Mouse (Mus musculus) midbrain, embryonic 11.5 days (tissue): ENCODE data around the gene Prkcd. TPM values are rescaled to one million over a fixed set of nuclear protein-coding genes. Genes with fewer than 3 reads are reported as not detected.

Source experiments
- ATAC-seq: fragments of 200-750 bp; cut with Nextera tagmentation; 2 replicates; pipeline ENCODE4 v1.8.0; 2017; ENCODE audit warnings: moderate TSS enrichment, moderate library complexity; ENCODE audit not compliant: low FRiP score
- DNase-seq: peaks from one replicate; pipeline ENCODE4 v3.0.0; 2015; ENCODE audit warnings: low spot score; ENCODE audit errors: missing footprints
- H3K27ac ChIP-seq: fragments of 300-500 bp; sonication (generic); 2 replicates; pipeline ENCODE4 v1.5.1; 2014; ENCODE audit warnings: low read depth, low read length
- H3K27me3 ChIP-seq: fragments of 300-500 bp; sonication (generic); 2 replicates; pipeline ENCODE4 v1.6.1; 2014; ENCODE audit warnings: mild to moderate bottlenecking, low read length, moderate library complexity, mixed read lengths; ENCODE audit not compliant: control insufficient read depth, insufficient read depth
- H3K36me3 ChIP-seq: fragments of 300-500 bp; sonication (generic); 2 replicates; pipeline ENCODE4 v1.6.1; 2014; ENCODE audit warnings: mild to moderate bottlenecking, low read length, moderate library complexity, mixed read lengths; ENCODE audit not compliant: control insufficient read depth, insufficient read depth
- H3K4me1 ChIP-seq: fragments of 300-500 bp; sonication (generic); 2 replicates; pipeline ENCODE4 v1.6.1; 2014; ENCODE audit warnings: low read length; ENCODE audit not compliant: control insufficient read depth, insufficient read depth
- H3K4me2 ChIP-seq: fragments of 300-500 bp; sonication (generic); 2 replicates; pipeline ENCODE4 v1.6.1; 2014; ENCODE audit warnings: mild to moderate bottlenecking, moderate library complexity
- H3K4me3 ChIP-seq: fragments of 300-500 bp; sonication (generic); 2 replicates; pipeline ENCODE4 v1.5.1; 2014; ENCODE audit warnings: low read depth, low read length
- H3K9ac ChIP-seq: fragments of 300-500 bp; sonication (generic); 2 replicates; pipeline ENCODE4 v1.6.1; 2014; ENCODE audit warnings: low read length
- H3K9me3 ChIP-seq: fragments of 300-500 bp; sonication (generic); 2 replicates; pipeline ENCODE4 v1.6.1; 2016; ENCODE audit warnings: low read length; ENCODE audit not compliant: control insufficient read depth
- WGBS: fragments of 180-500 bp; shearing (Covaris S2); extraction: QIAGEN DNeasy Blood & Tissue Kit; methylation state at CpG from one replicate; pipeline ENCODE4 v1.1.7; 2014; 5-methylcytosine and 5-hydroxymethylcytosine counted together
- polyA plus RNA-seq: library from polyadenylated mRNA; unstranded; fragments of >200 nt; fragmentation: Nextera tagmentation; extraction: Ambion mirVana; gene quantifications from 2 replicates; pipeline ENCODE4 v1.2.1, GENCODE M21; 2014

Gene Prkcd
- polyA plus RNA-seq, 1 experiment from 2014 or later = 20.1 TPM

GRCm38 (mm10) chr14:30618746-30619275 lies 7.2 kb downstream of the Prkcd start:
- DNase-seq (no peak), ATAC-seq (no peak)
- H3K4me2 ChIP-seq = no peak overlapping the region
- no peak overlapping the region for H3K27ac ChIP-seq
- no peak overlapping the region for H3K4me3 ChIP-seq
- no peaks in the 10 kb centered on the region for H3K27me3 ChIP-seq
- H3K9ac ChIP-seq = no peak overlapping the region
- 0 out of 2 replicates have a peak, but pooled peaks cover 2% of the 10 kb centered on the region for H3K4me1 ChIP-seq
- no peaks in the 10 kb centered on the region for H3K36me3 ChIP-seq
- no peaks in the 10 kb centered on the region for H3K9me3 ChIP-seq
- 81% methylated on average over 2 of the region's 2 CpGs for WGBS

- H3K27me3 ChIP-seq = no peaks in the 10 kb centered on the region
- ATAC-seq (no peak), DNase-seq (no peak)
- WGBS = 74% methylated on average over 2 of the region's 2 CpGs
- no peaks in the 10 kb centered on the region; the same call in 1 of the 2 replicates for H3K4me1 ChIP-seq
- no peak overlapping the region for H3K27ac ChIP-seq
- no peak overlapping the region for H3K9ac ChIP-seq
- H3K36me3 ChIP-seq = no peaks in the 10 kb centered on the region
- no peak overlapping the region for H3K4me2 ChIP-seq
- H3K9me3 ChIP-seq = no peaks in the 10 kb centered on the region
- H3K4me3 ChIP-seq = no peak overlapping the region
These were observed 9.3 kb downstream of the Prkcd start for GRCm38 (mm10) chr14:30616751-30617150.

- no peak overlapping the region for H3K27ac ChIP-seq
- no peak overlapping the region for H3K9ac ChIP-seq
- H3K4me3 ChIP-seq = no peak overlapping the region
- 92% methylated on average over 2 of the region's 2 CpGs for WGBS
- no peak for ATAC-seq
- no peak overlapping the region for H3K4me2 ChIP-seq
- no peaks in the 10 kb centered on the region for H3K27me3 ChIP-seq
- peak; percentile 66 for DNase-seq
- no peaks in the 10 kb centered on the region for H3K9me3 ChIP-seq
- no peaks in the 10 kb centered on the region; the same call in 1 of the 2 replicates for H3K4me1 ChIP-seq
- no peaks in the 10 kb centered on the region for H3K36me3 ChIP-seq
These were observed 12.9 kb downstream of the Prkcd start for GRCm38 (mm10) chr14:30612962-30613715.

DNA sequence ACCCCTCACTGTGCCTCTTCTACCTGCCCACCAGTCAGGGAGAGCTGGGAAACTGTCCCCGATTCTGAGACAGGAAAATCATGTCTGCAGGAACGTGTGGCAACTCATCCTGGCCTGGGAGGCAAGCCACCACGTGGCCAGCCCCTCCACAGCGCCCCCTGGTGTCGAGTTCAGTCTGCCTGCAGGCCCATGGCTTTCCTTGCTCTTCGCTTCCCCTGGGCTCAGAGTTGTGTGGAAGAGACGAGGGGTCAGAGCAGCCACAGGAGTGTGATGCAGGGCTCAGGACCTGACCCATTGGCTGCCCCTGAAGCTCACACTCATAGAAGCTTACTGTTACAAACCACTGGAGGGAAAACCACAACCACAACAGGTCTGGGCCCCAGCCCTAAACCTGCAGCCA lies 13.5 kb downstream of the Prkcd start:
- no peak overlapping the region for H3K4me2 ChIP-seq
- no peaks in the 10 kb centered on the region for H3K9me3 ChIP-seq
- H3K27me3 ChIP-seq = no peaks in the 10 kb centered on the region
- WGBS = 13% methylated on average over 7 of the region's 7 CpGs
- H3K27ac ChIP-seq = no peak overlapping the region
- no peak overlapping the region for H3K4me3 ChIP-seq
- ATAC-seq (peak; percentile 62), DNase-seq (peak; percentile 98)
- H3K9ac ChIP-seq = no peak overlapping the region
- H3K36me3 ChIP-seq = no peaks in the 10 kb centered on the region
- H3K4me1 ChIP-seq = no peaks in the 10 kb centered on the region; the same call in 1 of the 2 replicates

DNA sequence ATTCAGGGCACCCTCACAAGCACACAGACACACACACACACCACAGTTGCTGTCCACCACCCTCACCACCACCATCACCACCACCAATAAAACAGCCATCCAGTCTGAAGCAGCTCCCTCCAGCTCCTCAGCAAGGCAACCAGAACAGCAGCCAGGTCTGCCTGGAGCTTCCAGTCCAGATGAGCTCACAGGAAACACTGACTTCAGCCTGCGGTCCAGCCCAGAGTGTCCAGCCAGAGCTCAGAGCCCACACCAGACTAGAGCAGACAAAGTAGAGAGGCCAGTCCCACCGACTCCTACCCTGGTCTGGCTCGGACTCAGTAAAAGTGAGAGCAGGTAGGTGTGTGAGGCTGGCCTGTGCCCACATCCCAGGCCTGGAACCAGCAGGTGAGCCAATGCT lies 15.1 kb downstream of the Prkcd start:
- H3K27me3 ChIP-seq = no peaks in the 10 kb centered on the region
- H3K4me3 ChIP-seq = no peak overlapping the region
- H3K9me3 ChIP-seq = no peaks in the 10 kb centered on the region
- no peak overlapping the region for H3K9ac ChIP-seq
- H3K4me1 ChIP-seq = no peaks in the 10 kb centered on the region; the same call in 1 of the 2 replicates
- no peak overlapping the region for H3K4me2 ChIP-seq
- ATAC-seq = no peak
- no peak overlapping the region for H3K27ac ChIP-seq
- 86% methylated on average over 3 of the region's 3 CpGs for WGBS
- no peaks in the 10 kb centered on the region for H3K36me3 ChIP-seq
- DNase-seq = peak; percentile 77

DNA sequence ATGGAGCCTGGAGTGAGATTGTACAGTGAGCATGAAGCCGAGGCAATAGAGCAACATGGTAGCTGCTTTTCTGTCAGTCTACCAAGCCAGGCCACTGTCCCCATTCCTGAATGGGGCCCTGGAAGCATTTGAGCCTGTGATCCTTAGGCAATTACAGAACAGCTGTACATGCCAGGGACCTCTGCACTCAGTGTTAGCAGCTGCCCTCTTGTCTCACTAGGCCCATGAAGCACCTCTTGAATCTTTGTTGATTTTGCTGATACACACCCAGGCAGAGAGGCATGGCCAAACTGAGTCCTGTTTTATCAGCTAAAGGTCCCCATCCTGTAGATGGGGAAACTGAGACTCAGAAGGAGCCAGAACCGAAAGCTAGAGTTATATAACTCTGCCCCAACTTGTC lies 15.7 kb downstream of the Prkcd start:
- H3K4me3 ChIP-seq = no peak overlapping the region
- H3K9me3 ChIP-seq = no peaks in the 10 kb centered on the region
- 79% methylated on average over 2 of the region's 2 CpGs for WGBS
- no peak for ATAC-seq
- H3K4me1 ChIP-seq = no peaks in the 10 kb centered on the region; the same call in 1 of the 2 replicates
- no peak overlapping the region for H3K9ac ChIP-seq
- H3K27ac ChIP-seq = no peak overlapping the region
- no peaks in the 10 kb centered on the region for H3K27me3 ChIP-seq
- peak; percentile 31 for DNase-seq
- H3K4me2 ChIP-seq = no peak overlapping the region
- H3K36me3 ChIP-seq = no peaks in the 10 kb centered on the region

- DNase-seq (peak; percentile 74), ATAC-seq (no peak)
- Histone ChIP-seq H3K4me3 (no peak overlapping the region), H3K4me1 (no peaks in the 10 kb centered on the region; the same call in 1 of the 2 replicates), H3K9ac (no peak overlapping the region), H3K4me2 (no peak overlapping the region), H3K36me3 (no peaks in the 10 kb centered on the region), H3K27me3 (no peaks in the 10 kb centered on the region), H3K9me3 (no peaks in the 10 kb centered on the region), H3K27ac (no peak overlapping the region)
- 87% methylated on average over 3 of the region's 3 CpGs for WGBS
These were observed 16.5 kb downstream of the Prkcd start for GRCm38 (mm10) chr14:30609499-30609898.

- Histone ChIP-seq H3K27ac (no peak overlapping the region), H3K4me3 (no peak overlapping the region), H3K4me1 (no peaks in the 10 kb centered on the region; the same call in 1 of the 2 replicates), H3K27me3 (no peaks in the 10 kb centered on the region), H3K9me3 (no peaks in the 10 kb centered on the region), H3K9ac (no peak overlapping the region), H3K36me3 (no peaks in the 10 kb centered on the region), H3K4me2 (no peak overlapping the region)
- WGBS = 90% methylated on average over 6 of the region's 6 CpGs
- ATAC-seq (no peak), DNase-seq (no peak)
These were observed 17.8 kb downstream of the Prkcd start for GRCm38 (mm10) chr14:30608176-30608575.

DNA sequence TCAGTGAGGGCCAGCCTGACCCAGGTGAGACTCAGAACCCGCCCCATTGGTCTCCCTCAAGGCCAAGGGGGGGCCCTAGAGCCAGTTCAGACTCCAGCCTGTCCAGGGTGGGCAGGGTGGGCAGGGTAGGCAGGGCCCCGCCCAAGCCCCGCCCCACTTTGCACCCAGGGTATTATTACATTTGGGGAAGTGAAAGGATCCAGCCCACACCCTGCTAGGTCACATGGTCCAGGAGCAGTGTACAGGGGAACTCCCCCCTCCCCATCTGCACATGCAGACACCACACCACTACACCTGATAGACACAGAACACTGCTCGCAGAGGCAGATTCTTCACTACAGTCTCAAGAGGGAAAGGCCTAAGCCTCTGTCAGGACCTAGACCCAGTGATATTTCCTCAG lies 18.3 kb downstream of the Prkcd start:
- H3K36me3 ChIP-seq = no peaks in the 10 kb centered on the region
- H3K4me1 ChIP-seq = no peaks in the 10 kb centered on the region
- no peaks in the 10 kb centered on the region for H3K9me3 ChIP-seq
- DNase-seq (peak; percentile 33), ATAC-seq (no peak)
- H3K27me3 ChIP-seq = no peaks in the 10 kb centered on the region
- H3K27ac ChIP-seq = no peak overlapping the region
- H3K4me2 ChIP-seq = no peak overlapping the region
- no peak overlapping the region for H3K9ac ChIP-seq
- 70% methylated on average over 4 of the region's 4 CpGs for WGBS
- no peak overlapping the region for H3K4me3 ChIP-seq
